Mouse (Mus musculus): ENCODE results near the gene Brcc3. TPM values are rescaled to one million over a fixed set of nuclear protein-coding genes. Genes with fewer than 3 reads are reported as not detected.
A peak's percentile ranks its signal among the peaks of the same experiment; 100 is the strongest.
"Not testable (repeated sequence)": the region's sequence is repeated elsewhere in the genome, so short reads cannot be mapped to it uniquely, and the experiment has no call there.

The Brcc3 gene
- polyA plus RNA-seq, 1 experiment from 2014 or later, result 47.7 TPM

DNA sequence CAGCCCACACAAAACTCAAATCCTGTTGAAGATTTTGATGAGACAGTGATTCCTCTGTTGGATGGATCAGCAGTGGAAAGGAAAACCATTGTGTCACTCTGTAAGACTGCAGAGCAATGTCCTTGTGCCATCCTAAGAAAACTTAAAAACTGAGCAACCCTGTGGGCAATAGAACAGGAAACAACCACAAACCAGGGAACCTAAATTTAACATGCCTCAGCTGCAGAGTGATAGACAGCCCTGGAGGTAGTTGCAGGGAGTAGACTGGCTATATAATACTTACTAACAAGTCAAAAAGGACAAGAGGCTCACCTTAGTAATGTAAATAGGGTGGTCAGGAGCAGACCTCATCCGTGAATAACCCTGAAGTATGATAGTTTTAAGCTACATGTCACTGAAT is 38.2 kb downstream of the Brcc3 start:
- DNase-seq (no peak), ATAC-seq (ENCODE audit: low read depth) (no peak)
- peaks cover 10% of the 10 kb centered on the region; the same call in 1 of the 2 replicates for H3K36me3 ChIP-seq
- no peaks in the 10 kb centered on the region for H3K27me3 ChIP-seq
- H3K4me3 ChIP-seq (replicated peaks), result no peak overlapping the region
- 65% methylated on average over 1 of the region's 1 CpGs for WGBS (ENCODE audit: insufficient replicate concordance)
- no peak overlapping the region for H3K9ac ChIP-seq
- H3K4me1 ChIP-seq (replicated peaks), result no peaks in the 10 kb centered on the region
- no peak overlapping the region for H3K4me2 ChIP-seq
- H3K27ac ChIP-seq, result no peak overlapping the region
- H3K9me3 ChIP-seq (replicated peaks), result no peaks in the 10 kb centered on the region

- 18% methylated on average over 37 of the region's 37 CpGs for WGBS (ENCODE audit: insufficient replicate concordance)
- H3K36me3 ChIP-seq; H3K27ac ChIP-seq; H3K27me3 ChIP-seq; H3K4me1 ChIP-seq (replicated peaks); H3K9me3 ChIP-seq (replicated peaks): not testable (repeated sequence)
- Histone ChIP-seq H3K9ac (peak overlapping the region; percentile 33; the same call in 1 of the 2 replicates), H3K4me3 (replicated peaks) (peak overlapping the region; percentile 47), H3K4me2 (peak overlapping the region; percentile 60)
- DNase-seq (peak; percentile 48), ATAC-seq (ENCODE audit: low read depth) (peak; percentile 75)
Observed at GRCm38 (mm10) chrX:75475182-75475644, 58.8 kb downstream of the Brcc3 start.

- ATAC-seq (ENCODE audit: low read depth) (no peak), DNase-seq (no peak)
- no peaks in the 10 kb centered on the region for H3K27me3 ChIP-seq
- H3K4me2 ChIP-seq, result no peak overlapping the region
- no peaks in the 10 kb centered on the region for H3K9me3 ChIP-seq (replicated peaks)
- no peaks in the 10 kb centered on the region for H3K36me3 ChIP-seq
- H3K4me1 ChIP-seq (replicated peaks), result no peaks in the 10 kb centered on the region
- H3K9ac ChIP-seq, result no peak overlapping the region
- no peak overlapping the region for H3K4me3 ChIP-seq (replicated peaks)
- 73% methylated on average over 1 of the region's 1 CpGs for WGBS (ENCODE audit: insufficient replicate concordance)
- no peak overlapping the region for H3K27ac ChIP-seq
Observed at GRCm38 (mm10) chrX:75489886-75490285, 73.5 kb downstream of the Brcc3 start.

Other genes with a start within 250 kb of the Brcc3 start
- 33.3 and 49.3 TPM in 2 replicates for gene Fundc2, start 34.2 kb upstream of the Brcc3 start, polyA plus RNA-seq (2015; fragmentation: Nextera tagmentation; extraction: Ambion mirVana)
- gene F8, start 34.0 kb upstream of the Brcc3 start, polyA plus RNA-seq (2015; fragmentation: Nextera tagmentation; extraction: Ambion mirVana), result 1.3 and 1.8 TPM in 2 replicates
- 11.8 and 16.3 TPM in 2 replicates for gene Cmc4, start within 50 bp of the Brcc3 start, polyA plus RNA-seq (2015; fragmentation: Nextera tagmentation; extraction: Ambion mirVana)
- 4.3 and 5.4 TPM in 2 replicates for gene Mtcp1, start within 50 bp of the Brcc3 start, polyA plus RNA-seq (2015; fragmentation: Nextera tagmentation; extraction: Ambion mirVana)
- gene Vbp1, start 97.7 kb downstream of the Brcc3 start, polyA plus RNA-seq (2015; fragmentation: Nextera tagmentation; extraction: Ambion mirVana), result 142 and 166 TPM in 2 replicates
- 0.08 and 0.12 TPM in 2 replicates for gene Rab39b, start 161.6 kb downstream of the Brcc3 start, polyA plus RNA-seq (2015; fragmentation: Nextera tagmentation; extraction: Ambion mirVana)